Mouse (Mus musculus) spleen, adult 18-20 months (tissue): ENCODE data around the gene Tasp1.
"Not testable (repeated sequence)": the region's sequence is repeated elsewhere in the genome, so short reads cannot be mapped to it uniquely, and the experiment has no call there.

Source experiments
- DNase-seq, 2 experiments: peaks; one replicate each; pipeline ENCODE4 v3.0.0; 2022; ENCODE audit warnings: mixed read lengths in 2 of 2

The Tasp1 gene

GRCm38 (mm10) chr2:139878052-139878621, 188.5 kb downstream of the Tasp1 start:
- DNase-seq, result no peak

- DNase-seq, result no peak
These were observed 190.7 kb downstream of the Tasp1 start for GRCm38 (mm10) chr2:139875876-139876275.

- no peak for DNase-seq
These were observed 192.4 kb downstream of the Tasp1 start for GRCm38 (mm10) chr2:139874173-139874572.

- no peak for DNase-seq
These were observed 192.8 kb downstream of the Tasp1 start for GRCm38 (mm10) chr2:139873762-139874161.

- DNase-seq, result not testable (repeated sequence)
These were observed 197.5 kb downstream of the Tasp1 start for GRCm38 (mm10) chr2:139869071-139869470.

- not testable (repeated sequence) for DNase-seq
These were observed 203.2 kb downstream of the Tasp1 start for GRCm38 (mm10) chr2:139863396-139863795.

GRCm38 (mm10) chr2:139860133-139860494, 206.5 kb downstream of the Tasp1 start:
- DNase-seq, result no peak

- DNase-seq, result no peak
These were observed 207.0 kb downstream of the Tasp1 start for GRCm38 (mm10) chr2:139859424-139860132.

GRCm38 (mm10) chr2:139849621-139850020, 217.0 kb downstream of the Tasp1 start:
- no peak for DNase-seq

GRCm38 (mm10) chr2:139841359-139841758, 225.2 kb downstream of the Tasp1 start:
- no peak for DNase-seq

- no peak for DNase-seq
These were observed 225.7 kb downstream of the Tasp1 start for GRCm38 (mm10) chr2:139840941-139841340.

GRCm38 (mm10) chr2:139821589-139822378, 244.8 kb downstream of the Tasp1 start:
- no peak for DNase-seq

- DNase-seq, result no peak
These were observed 249.3 kb downstream of the Tasp1 start for GRCm38 (mm10) chr2:139817275-139817674.

- DNase-seq, result no peak
These were observed 258.7 kb downstream of the Tasp1 start for GRCm38 (mm10) chr2:139807887-139808286.

GRCm38 (mm10) chr2:139804041-139804440, 262.6 kb downstream of the Tasp1 start:
- no peak for DNase-seq

- no peak for DNase-seq
These were observed 274.1 kb downstream of the Tasp1 start for GRCm38 (mm10) chr2:139792345-139793120.

- no peak for DNase-seq
These were observed 277.9 kb downstream of the Tasp1 start for GRCm38 (mm10) chr2:139788658-139789057.

- no peak for DNase-seq
These were observed 281.7 kb downstream of the Tasp1 start for GRCm38 (mm10) chr2:139784946-139785345.

- DNase-seq, result no peak
These were observed 282.1 kb downstream of the Tasp1 start for GRCm38 (mm10) chr2:139784465-139784864.
